Mouse (Mus musculus) CH12.LX (cell line): Measurements from ENCODE around the gene Rpl35a.

ENCODE experiments used
- EP300 ChIP-seq: IDR thresholded peaks from 2 replicates; pipeline ENCODE4 v1.6.1; 2011; ENCODE audit warnings: low read length, improper control_type of control experiment
- MEF2A ChIP-seq: IDR thresholded peaks from 2 replicates; pipeline ENCODE4 v1.6.1; 2014; ENCODE audit warnings: low read depth, mild to moderate bottlenecking, inconsistent platforms, low read length, improper control_type of control experiment, borderline replicate concordance
- POLR2A ChIP-seq: IDR thresholded peaks from 2 replicates; pipeline ENCODE4 v1.6.1; 2011; ENCODE audit warnings: low read depth, mild to moderate bottlenecking, improper control_type of control experiment, low read length

GRCm38 (mm10) chr16:33021381-33021780 lies 34.9 kb upstream of the Rpl35a start:
- TF ChIP-seq MEF2A (no peak), POLR2A (no peak), EP300 (no peak)
